Mouse (Mus musculus): ENCODE results near the gene Klf5.

Gene Klf5

GRCm38 (mm10) chr14:99298385-99299021, at the start of gene Klf5:
TSS of gene Klf5 (plus strand) at chr14:99298691.
- peak; percentile 60 for DNase-seq

GRCm38 (mm10) chr14:99262026-99262425, 36.5 kb upstream of the Klf5 start:
- no peak for DNase-seq

- DNase-seq = no peak
Observed at GRCm38 (mm10) chr14:99263816-99264215, 34.7 kb upstream of the Klf5 start.

- no peak for DNase-seq
Observed at GRCm38 (mm10) chr14:99265791-99266190, 32.7 kb upstream of the Klf5 start.

GRCm38 (mm10) chr14:99266749-99267148, 31.7 kb upstream of the Klf5 start:
- DNase-seq = no peak

- DNase-seq = no peak
Observed at GRCm38 (mm10) chr14:99274056-99274455, 24.4 kb upstream of the Klf5 start.

- no peak for DNase-seq
Observed at GRCm38 (mm10) chr14:99275827-99276226, 22.7 kb upstream of the Klf5 start.

- no peak for DNase-seq
Observed at GRCm38 (mm10) chr14:99278312-99278711, 20.2 kb upstream of the Klf5 start.

GRCm38 (mm10) chr14:99278763-99279486, 19.6 kb upstream of the Klf5 start:
- no peak for DNase-seq

GRCm38 (mm10) chr14:99280399-99280798, 18.1 kb upstream of the Klf5 start:
- no peak for DNase-seq

GRCm38 (mm10) chr14:99280825-99281433, 17.6 kb upstream of the Klf5 start:
- DNase-seq = no peak

GRCm38 (mm10) chr14:99285486-99285885, 13.0 kb upstream of the Klf5 start:
- no peak for DNase-seq

GRCm38 (mm10) chr14:99292176-99292575, 6.3 kb upstream of the Klf5 start:
- no peak for DNase-seq

- no peak for DNase-seq
Observed at GRCm38 (mm10) chr14:99294424-99294823, 4.1 kb upstream of the Klf5 start.

- DNase-seq = no peak
Observed at GRCm38 (mm10) chr14:99295606-99296341, 2.7 kb upstream of the Klf5 start.

- peak; percentile 14 for DNase-seq
Observed at GRCm38 (mm10) chr14:99299022-99299481, 561 bp downstream of the Klf5 start.

GRCm38 (mm10) chr14:99299701-99300191, 1.3 kb downstream of the Klf5 start:
- DNase-seq = no peak

- DNase-seq = no peak
Observed at GRCm38 (mm10) chr14:99301472-99301871, 3.0 kb downstream of the Klf5 start.

- DNase-seq = no peak
Observed at GRCm38 (mm10) chr14:99304387-99304786, 5.9 kb downstream of the Klf5 start.

GRCm38 (mm10) chr14:99304997-99305792, 6.7 kb downstream of the Klf5 start:
- DNase-seq = no peak

GRCm38 (mm10) chr14:99306410-99306809, 7.9 kb downstream of the Klf5 start:
- no peak for DNase-seq

- DNase-seq = no peak
Observed at GRCm38 (mm10) chr14:99309606-99310005, 11.1 kb downstream of the Klf5 start.
